Mouse (Mus musculus) c-Kit-positive CD71-negative TER-119-negative erythroid progenitor cells, embryonic 14.5 days (primary cell): ENCODE results near the gene Oxtr.
A peak's percentile ranks its signal among the peaks of the same experiment; 100 is the strongest.

Experiments used
- DNase-seq: peaks from one replicate; pipeline ENCODE4 v3.0.0-alpha.2; 2013; ENCODE audit warnings: low read depth

Oxtr gene

DNA sequence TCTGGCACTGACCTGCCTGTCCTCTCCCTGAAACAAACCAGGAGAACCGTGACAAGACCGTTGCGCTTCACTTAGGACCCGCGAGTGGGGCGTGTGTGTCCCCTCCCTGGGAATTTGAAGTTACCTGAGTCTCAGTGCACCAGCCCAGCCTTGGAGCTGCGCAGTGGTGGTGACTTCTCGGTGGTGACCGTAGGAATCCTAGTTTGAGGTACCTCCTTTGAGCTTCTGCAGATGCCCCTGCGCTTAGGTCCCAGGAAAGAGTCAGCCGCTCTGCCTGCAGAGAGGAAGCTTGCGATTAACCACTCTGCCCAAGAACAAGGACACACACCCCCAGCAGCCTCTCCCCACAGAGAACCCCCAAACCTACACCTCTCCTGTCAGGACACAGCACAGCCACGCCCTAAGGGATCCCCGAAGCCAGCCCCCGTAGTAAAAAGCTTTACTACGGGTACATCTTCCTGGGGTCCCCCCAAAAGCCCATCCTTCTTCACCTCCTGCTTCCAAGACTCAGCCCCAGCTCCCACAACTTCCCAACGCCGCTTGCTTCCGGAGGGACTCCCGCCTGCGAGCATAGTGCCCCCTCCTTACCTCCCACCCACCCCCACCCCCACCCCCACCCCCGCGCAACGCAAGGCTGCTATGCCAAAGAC, at the start of gene Oxtr:
TSS of gene Oxtr (minus strand) at position 34 of the 650 bp plus-strand sequence.
- DNase-seq: no peak

DNA sequence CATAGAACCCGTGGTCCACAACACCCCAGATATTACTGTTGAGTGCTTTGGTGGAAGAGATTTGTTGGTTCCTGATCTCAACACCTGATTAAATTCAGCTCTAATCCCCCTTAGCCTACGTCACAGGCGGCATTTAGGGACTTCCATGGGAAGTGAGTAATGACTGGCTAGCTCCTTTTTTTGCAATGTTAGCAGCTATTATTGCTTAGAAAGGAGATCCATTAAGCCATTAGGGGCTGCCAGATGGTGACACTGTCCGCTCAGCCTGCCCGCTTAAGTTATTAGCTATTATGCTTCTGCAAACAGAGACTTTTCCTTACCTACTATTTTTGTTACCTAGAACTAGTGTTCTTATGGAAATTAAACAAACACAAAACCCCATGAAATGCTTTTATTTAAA, 35.7 kb upstream of the Oxtr start:
- DNase-seq: no peak

DNA sequence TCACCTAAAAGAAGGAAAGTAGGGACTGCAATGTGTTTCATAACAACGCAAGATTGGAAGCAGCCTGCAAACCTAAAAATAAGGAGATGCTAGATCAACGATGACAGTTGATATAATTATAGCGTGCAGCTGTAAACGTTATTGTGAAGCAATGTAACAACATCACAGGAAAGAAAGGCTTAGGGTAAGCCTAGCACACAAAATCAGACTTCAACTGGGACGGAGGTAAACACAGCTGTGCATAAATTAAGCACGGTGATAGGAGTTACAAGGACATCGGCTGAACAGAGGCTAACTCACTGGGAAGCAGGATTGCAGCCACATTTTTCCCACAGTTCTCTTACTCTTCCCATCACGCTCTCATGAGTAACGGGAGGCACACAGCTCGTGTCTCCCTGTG, 34.7 kb upstream of the Oxtr start:
- no peak for DNase-seq

DNA sequence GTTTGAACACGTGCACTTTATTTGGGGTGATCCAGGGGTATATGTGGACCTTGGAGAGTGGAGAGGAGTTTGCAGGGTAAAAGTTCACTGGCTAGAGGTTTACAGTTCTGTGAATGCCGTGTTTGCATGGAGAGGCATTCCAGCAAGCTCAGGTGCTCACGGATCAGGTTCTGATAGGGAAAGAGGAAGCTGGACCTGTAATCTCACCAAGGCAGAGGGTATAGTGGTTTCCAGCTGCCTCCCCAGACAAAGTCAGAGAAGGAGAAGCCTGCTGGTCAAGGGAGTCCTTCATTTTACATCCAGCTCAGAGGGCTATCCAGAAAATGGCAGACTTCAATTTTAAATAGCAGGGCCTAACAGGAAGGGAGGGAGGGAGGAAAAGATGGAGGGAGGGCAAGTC, 28.2 kb upstream of the Oxtr start:
- no peak for DNase-seq

DNA sequence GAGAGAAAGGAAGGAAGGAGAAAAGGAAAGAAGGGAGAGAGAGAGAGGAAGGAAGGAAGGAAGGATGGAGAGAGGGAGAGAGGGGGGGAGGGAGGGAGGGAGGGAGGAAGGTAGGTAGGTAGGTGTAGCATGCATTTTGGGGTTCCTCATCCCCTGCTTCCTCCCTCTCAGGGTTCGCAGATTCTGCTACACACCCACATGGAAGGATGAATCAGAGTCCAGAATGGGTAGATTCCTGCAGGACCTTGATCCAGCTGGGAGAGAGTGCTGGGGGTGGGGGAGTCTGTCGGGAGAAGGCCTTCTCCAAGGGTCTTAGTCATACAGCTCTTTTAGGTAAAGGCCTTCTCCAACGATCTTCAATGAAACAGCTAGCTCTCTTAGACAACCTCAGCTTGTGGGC, 27.8 kb upstream of the Oxtr start:
- no peak for DNase-seq

DNA sequence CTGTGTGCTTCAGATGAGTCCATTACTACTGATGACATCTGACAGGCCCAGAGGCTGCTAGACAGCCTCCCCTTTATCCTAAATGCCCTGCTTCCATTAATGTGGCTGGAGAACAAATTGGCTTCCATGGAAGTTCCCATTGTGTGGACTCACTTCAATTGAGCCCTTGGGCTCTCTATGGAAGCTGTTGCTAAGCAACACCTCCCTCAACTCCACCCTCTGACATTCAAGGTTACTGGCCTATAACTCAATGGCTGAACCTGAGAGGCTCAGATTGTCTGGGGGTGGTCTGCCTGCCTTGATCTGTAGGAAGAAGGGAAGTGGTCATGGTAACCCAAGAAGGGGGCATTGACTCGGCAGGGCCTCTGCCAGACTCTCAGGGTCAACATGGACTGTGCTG, 26.8 kb upstream of the Oxtr start:
- DNase-seq: no peak

DNA sequence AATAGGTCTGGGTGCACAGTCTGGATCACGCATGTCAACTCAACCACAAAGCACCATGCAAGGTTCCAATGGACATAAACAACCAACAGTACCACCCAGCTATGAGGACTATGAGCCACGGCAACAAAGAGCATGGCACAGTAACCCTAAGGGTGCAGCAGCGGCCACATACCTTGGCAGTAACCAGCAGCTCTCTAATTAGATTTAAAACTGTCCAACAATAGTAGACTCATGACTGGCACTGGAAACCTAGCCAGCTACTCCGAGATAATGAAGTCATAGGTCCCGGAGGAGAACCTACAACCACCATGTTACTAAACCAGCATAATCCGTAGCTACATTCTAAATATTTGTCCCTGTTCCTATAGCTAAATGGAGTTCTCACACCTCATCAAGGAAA, 24.8 kb upstream of the Oxtr start:
- no peak for DNase-seq

DNA sequence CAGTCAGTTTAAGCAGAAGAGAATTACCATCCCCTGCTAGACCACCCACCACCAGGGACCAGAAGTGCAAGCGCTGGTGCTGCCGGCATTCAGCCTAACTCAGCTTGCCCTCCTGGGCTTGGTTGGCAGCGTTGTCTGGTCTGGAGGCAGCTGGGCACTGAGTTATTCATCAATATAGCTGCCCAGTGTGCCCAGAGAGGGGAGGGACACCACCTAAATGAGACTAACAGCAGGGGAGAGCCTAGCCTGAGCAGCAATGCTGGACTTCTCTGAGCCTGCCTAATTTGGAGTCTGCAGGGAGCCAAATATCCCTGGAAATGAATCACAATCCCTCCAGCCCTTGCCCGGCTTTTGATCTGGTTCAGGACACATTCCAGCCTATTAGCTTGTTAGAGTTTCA, 20.6 kb upstream of the Oxtr start:
- no peak for DNase-seq

DNA sequence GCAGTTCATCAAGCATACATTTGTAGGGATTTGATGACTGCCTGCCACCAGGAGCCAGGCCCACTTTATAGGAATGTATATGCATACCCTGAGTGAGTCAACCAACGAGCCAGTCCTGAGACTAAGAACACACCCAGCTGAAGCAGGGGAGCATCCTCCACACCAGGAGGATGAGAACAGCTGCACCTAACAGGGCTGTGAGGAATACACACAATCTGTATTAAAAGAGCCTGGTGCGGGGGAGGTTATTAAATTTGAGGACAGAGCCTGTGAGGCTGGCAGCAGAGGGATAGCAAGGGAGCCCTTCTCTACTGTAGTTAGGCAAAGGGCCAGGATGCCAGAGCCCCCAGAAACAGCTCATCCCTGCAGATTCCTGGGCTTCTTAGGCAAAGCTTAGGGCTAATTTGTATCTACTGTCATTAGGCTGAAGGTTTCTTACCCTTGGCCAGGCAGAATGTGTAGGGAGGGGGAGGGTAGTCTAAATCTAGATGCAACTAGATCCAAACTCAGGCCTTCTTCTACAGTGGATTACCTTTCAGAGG, 19.9 kb upstream of the Oxtr start:
- no peak for DNase-seq

DNA sequence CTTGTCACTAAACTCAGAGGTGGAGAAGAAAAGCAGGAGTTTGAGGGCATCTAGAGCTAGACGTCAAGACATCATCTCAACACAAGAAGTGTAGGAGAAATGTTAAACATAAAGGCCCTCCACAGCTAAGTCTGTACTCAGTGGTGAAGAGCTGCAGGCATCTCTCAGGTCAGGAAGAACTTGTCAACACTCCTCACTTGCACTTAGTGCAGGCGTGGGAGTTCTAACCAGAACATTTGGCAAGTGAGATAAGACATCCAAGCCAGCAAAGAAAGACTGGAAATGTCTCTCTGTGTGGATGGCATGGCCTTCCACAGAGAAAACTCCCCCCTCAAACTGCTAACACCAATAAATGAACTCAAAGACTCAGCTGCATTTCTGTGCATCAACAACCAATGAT, 17.9 kb upstream of the Oxtr start:
- no peak for DNase-seq

DNA sequence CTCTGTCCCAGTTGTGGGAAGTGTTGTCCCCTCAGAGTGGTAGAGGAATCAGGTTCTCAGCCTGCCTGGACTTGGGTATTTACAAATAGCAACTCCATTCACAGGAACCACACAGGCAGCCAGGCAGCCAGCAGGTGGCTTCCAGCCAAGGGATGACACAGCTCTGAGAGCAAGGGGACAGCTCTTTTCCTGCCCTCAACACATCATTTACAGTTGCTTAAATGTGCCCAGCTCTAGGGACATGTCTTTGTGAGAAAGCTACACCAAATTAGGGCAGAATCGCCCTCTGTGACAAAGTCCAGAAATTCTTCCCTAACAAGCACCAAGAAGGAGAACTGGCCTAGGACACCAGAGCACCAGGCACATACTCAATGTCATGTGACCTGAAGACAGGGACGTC, 11.4 kb upstream of the Oxtr start:
- DNase-seq: no peak

DNA sequence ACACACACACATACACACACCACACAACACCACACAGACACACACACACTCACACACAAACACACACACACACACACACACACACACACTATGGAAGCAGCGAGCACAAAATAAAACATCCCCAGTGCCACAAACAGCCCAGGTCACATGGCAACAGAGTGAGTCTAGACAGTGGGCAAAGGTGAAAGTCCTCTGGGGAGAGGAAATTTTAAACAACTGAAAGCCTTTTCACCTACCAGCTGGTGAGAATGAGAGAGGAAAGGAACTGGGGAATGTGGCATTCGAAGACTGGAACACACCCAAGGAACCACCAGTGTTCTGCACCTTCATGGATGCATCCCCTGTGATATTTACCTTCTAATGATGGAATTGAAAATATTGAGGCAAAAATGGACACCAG, 9.7 kb upstream of the Oxtr start:
- no peak for DNase-seq

DNA sequence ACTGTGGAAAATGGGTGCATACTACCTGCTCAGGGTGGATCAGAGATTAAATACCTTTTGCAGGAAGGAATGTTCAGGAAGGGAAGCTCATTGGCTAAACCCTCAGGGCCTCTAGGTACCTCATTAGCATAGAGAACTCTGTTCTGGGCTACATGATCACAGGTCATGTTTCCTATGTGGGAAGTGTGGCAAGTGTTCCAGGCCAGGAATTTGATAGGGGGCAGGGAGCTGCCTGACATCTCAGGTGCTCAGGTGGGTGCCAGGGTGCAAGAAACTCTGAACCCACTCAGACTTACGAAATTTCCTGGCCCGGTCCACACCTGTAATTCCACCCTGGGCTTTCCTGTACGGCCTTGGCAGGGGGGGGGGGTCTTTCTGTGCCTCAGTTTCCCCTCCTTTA, 9.0 kb upstream of the Oxtr start:
- DNase-seq: no peak

DNA sequence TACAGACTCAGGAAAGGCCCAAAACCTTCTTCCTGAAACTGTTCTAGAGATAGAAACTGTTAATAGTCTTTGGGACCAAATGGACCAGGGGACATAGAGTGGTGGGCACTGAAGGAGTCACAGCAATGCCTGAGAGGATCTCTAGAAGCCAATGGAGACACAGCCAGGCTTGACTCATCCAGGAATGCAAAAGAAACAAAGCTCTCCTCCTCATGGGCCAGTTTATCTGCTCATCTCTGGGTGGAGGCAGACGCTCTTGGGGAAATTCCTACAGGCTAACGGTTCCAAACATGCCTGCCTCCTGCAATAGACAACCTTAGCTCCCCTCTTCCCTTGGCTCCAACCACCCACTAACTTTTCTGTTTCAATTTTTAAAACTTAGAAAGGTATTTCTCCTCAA, 7.7 kb upstream of the Oxtr start:
- no peak for DNase-seq

DNA sequence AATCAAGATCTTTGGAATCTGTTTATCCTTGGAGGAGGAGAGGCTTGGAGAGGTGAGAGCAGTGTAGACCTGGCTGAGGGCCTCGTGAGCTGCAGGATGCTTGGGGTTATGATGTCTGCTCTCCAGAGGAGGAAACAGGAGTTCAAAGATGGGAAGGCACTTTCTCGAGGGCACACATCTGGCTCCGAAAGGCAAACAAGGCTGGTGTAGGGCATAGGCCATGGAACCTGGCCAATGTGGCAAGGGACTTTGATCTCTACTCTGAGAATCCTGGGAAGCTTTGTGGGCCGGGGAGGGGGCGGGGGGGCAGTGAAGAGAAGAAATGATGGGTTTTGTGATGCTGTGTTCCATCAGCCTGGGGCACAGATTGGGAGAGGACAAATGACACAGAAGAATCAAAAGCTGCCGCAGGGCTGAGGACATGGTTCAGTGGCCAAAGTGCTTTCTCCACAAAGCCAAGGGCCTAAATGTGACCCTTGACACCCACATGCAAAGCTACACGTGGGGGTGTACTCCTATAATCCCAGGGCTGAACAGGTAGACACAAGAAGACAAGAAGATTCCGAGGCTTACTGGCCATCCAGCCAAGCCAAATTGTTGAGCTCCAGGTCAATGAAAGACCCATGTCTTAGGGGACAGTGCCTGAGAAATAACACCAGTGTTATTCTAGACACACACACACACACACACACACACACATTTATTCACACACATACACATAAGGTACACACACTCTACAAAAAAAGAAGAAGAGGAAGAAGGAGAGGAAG, 6.7 kb upstream of the Oxtr start:
- no peak for DNase-seq

DNA sequence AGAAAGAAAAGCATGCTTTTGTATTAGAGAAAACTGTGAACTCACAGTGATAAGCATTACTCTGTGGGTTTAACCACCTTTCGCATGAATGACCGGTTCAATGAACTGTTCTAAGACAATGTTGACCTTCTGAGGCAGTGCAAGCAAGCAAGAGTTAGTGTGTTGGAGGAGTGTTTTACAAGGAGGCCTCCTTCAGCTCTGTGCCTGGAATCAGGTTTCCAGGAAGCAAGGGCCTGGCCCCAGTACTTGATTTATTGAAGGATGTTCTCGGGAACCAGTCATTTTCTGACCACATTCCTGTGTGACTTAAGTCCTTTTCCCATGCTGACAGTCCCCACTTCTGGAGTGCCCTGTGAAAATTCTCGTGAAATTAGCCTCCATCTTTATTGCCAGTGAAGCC, 5.5 kb upstream of the Oxtr start:
- DNase-seq: no peak

DNA sequence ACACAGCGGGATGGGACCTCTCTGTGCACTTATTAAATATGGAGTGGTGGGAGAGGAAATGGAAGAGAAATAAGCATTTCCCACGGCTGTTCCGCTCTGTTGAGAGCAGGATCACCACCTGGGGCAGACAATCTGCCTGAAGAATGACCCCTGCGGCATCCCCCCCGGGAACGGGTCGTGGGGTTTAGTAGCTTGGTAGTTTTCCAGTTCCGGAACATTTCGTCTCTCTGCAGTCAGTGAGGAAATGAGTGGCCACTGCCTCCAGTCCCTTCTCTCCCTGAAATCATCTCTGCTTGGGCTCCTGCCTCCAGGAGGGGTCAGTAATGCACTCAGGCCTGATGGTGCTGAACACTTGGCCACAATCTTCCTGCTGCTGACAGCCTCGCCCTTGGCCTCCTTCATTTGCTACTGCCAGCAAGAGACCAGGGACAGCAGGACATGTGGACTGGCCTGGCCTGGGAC, 4.9 kb upstream of the Oxtr start:
- no peak for DNase-seq

DNA sequence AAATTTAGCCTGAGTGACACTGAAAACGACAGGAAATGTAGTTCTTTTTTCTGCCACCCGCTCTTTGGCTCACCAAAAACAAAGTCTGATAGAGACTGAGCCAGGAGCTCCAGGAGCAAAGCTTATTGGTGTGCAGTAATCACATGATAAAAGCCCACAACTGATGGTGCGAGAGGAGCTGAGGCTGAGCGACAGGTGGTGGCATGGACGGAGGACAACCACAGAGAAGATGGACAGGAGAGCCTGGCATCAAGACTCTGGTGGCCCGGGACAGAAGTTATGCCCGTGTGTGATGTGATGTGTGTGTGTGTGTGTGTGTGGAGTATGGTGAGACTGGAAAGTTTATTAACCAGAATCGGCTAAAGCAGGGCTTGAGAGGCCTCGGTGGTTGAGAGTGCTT, 3.6 kb upstream of the Oxtr start:
- DNase-seq: no peak

DNA sequence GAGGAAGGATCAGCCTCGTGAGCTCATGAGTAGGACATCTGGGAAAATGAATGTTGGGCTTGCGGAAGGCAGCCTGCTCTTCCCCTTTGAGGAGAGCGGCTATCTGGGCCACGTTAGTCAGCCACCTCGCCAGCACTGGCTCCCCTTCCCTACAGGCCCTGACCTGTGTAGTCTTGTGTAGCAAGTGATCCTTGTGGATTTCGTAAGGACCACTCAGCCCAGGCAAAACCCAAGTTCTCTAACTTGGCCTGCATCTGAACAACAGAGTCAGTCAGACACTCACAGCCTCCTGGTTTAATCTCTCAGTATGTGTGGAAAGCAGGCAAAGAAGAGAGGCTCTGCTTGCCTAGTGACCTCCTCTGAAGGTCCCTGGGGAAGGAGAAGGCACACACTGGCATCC, 2.9 kb upstream of the Oxtr start:
- DNase-seq: no peak

DNA sequence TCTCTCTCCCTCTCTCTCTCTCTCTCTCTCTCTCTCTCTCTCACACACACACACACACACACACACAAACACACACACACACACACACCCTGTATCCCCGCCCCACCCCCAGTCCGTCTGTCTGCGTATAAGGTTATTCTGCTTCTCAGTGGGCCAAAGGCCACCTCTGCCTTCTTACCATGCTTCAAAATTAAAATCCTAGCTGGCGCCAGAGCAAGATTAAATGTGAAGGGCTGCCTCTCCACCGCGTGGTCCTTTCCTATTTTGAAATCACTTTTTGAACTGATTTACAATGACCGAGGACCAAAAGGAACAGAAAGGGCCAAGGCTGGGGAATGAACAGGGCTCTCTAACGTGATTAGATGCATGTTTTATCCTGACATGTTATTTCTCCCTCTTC, 1.8 kb upstream of the Oxtr start:
- no peak for DNase-seq

DNA sequence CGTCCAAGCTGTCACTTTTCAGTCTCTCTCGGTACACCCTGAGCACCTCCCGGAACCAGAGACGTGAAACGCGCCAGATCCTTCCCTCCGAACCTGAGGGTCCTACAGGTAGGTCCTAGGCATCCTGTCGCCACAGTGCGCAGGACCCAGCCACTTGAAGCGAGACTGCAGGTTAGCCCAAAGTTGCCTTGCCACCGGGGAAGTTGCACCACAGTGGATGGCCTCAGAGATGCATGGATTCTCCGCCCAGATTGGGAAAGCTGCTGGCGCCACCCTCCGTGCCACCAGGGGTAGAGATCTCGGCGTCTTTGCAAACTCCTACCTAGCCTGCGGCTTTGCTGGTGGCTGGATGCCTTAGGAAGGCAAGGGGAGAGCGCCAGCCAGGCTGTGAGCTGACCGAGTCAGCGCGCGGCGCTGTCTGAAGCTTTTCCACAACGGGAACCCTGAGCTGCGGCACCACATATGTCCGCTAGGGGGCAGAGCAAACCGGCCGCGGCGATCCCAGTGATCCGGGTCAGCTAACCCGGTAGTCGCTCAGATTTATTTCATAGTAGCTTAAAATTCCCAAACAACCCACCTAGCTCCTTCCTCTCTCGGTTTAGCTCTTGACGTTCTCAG, 991 bp upstream of the Oxtr start:
- DNase-seq: peak; percentile 24

DNA sequence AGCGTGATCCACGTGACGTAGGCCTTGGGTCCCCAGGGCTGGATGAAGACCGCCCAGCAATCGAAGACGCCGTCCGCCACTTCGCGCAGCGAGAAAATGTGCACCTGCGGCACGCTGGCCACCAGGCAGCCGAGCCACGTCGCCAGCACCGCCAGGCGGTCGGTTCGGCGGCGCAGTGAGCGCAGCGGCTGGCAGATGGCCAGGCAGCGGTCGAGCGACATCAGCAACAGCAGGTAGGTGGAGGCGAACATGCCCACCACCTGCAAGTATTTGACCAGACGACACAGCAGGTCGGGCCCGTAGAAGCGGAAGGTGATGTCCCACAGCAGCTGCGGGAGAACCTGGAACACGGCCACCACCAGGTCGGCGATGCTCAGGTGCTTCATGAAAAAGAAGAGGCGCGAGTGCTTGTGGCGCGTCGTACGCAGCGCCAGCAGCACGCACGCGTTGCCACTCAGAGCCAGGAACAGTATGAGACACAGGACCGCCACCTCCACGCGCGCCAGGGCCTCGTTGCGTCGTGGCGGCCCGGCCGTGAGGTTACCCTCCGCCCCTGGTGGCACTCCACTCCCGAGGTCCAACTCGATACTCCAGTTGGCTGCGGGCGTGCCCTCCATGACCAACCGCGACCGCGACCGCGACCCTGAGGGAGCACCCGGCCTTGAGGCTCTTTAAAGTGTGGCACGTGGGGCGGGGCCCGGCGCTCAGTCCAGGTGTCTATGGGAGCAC, 398 bp downstream of the Oxtr start:
- DNase-seq: no peak

DNA sequence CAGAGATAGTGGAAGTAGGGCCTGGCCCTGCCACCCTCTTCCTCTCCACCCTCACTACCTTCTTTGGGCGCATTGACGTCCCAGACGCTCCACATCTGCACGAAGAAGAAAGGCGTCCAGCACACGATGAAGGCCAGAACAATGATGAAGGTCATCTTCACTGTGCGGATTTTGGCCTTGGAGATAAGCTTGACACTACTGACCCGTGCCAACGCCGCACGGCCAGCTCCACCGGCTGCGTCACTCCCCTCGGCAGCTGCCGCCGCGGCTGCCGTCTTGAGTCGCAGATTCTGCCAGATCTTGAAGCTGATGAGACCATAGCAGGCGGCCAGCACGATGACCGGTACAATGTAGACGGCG, 942 bp downstream of the Oxtr start:
- no peak for DNase-seq
